Mouse (Mus musculus) MEL (cell line): ENCODE results near the gene Tmem50b. TPM values are rescaled to one million over a fixed set of nuclear protein-coding genes. Genes with fewer than 3 reads are reported as not detected.

Experiments used
- DNase-seq: peaks from one replicate; pipeline ENCODE4 v3.0.0; 2011; ENCODE audit warnings: low read depth, low spot score
- H3K27ac ChIP-seq: 2 replicates; pipeline ENCODE4 v1.5.1; 2012; ENCODE audit warnings: low read depth, mild to moderate bottlenecking, control low read depth, low read length, moderate library complexity; ENCODE audit not compliant: control insufficient read depth
- H3K27me3 ChIP-seq, 2 experiments: fragments of 150-350 bp in 1 of 2; sonication (generic) in 1 of 2; 2 replicates each; pipeline ENCODE4 v1.6.1; 2012; ENCODE audit warnings: low read length in 2 of 2, mild to moderate bottlenecking in 2 of 2, improper control_type of control experiment in 1 of 2, moderate library complexity in 1 of 2; ENCODE audit not compliant: insufficient read depth in 2 of 2, control insufficient read depth in 1 of 2
- H3K36me3 ChIP-seq, 2 experiments: 2 replicates each; pipeline ENCODE4 v1.6.1; 2012 to 2014; ENCODE audit warnings: low read length in 2 of 2, improper control_type of control experiment in 1 of 2, inconsistent platforms in 1 of 2, mild to moderate bottlenecking in 1 of 2; ENCODE audit not compliant: insufficient read depth in 2 of 2, control insufficient read depth in 1 of 2
- H3K4me1 ChIP-seq, 2 experiments: fragments of 150-350 bp in 1 of 2; sonication (generic) in 1 of 2; 2 replicates each; pipeline ENCODE4 v1.6.1; 2012; ENCODE audit warnings: low read length in 2 of 2, improper control_type of control experiment in 1 of 2, mild to moderate bottlenecking in 1 of 2; ENCODE audit not compliant: insufficient read depth in 2 of 2, control insufficient read depth in 1 of 2
- H3K4me3 ChIP-seq, 2 experiments: fragments of 150-350 bp in 1 of 2; sonication (generic) in 1 of 2; 2 replicates each; pipeline ENCODE4 v1.5.1; 2012; ENCODE audit warnings: low read depth in 2 of 2, low read length in 2 of 2, mild to moderate bottlenecking in 2 of 2, moderate library complexity in 2 of 2, control low read depth in 1 of 2, improper control_type of control experiment in 1 of 2; ENCODE audit not compliant: control insufficient read depth in 1 of 2, insufficient read depth in 1 of 2
- H3K79me2 ChIP-seq: 2 replicates; pipeline ENCODE4 v1.6.1; 2012; ENCODE audit warnings: mild to moderate bottlenecking, low read length, moderate library complexity; ENCODE audit not compliant: control insufficient read depth, poor library complexity, insufficient read depth
- H3K9ac ChIP-seq: 2 replicates; pipeline ENCODE4 v1.6.1; 2012; ENCODE audit warnings: low read depth, mild to moderate bottlenecking, control low read depth, low read length, moderate library complexity; ENCODE audit not compliant: control insufficient read depth, poor library complexity, severe bottlenecking
- H3K9me3 ChIP-seq: fragments of 150-350 bp; sonication (generic); replicated peaks from 2 replicates; pipeline ENCODE4 v1.6.1; 2012; ENCODE audit warnings: mild to moderate bottlenecking, low read length, improper control_type of control experiment, moderate library complexity; ENCODE audit not compliant: insufficient read depth
- CHD2 ChIP-seq: IDR thresholded peaks from 2 replicates; pipeline ENCODE4 v1.6.1; 2011; ENCODE audit warnings: low read length, improper control_type of control experiment
- EP300 ChIP-seq, 2 experiments: IDR thresholded peaks; 2 replicates each; pipeline ENCODE4 v1.6.1; 2011; ENCODE audit warnings: improper control_type of control experiment in 2 of 2, low read length in 2 of 2, low read depth in 1 of 2, mild to moderate bottlenecking in 1 of 2
- ETS1 ChIP-seq: IDR thresholded peaks from 2 replicates; pipeline ENCODE4 v1.6.1; 2012; ENCODE audit warnings: low read depth, mild to moderate bottlenecking, inconsistent platforms, low read length, improper control_type of control experiment, moderate library complexity
- GABPA ChIP-seq: IDR thresholded peaks from 2 replicates; pipeline ENCODE4 v1.6.1; 2012; ENCODE audit warnings: low read depth, mild to moderate bottlenecking, inconsistent platforms, low read length, improper control_type of control experiment, moderate library complexity
- HCFC1 ChIP-seq: IDR thresholded peaks from 2 replicates; pipeline ENCODE4 v1.6.1; 2012; ENCODE audit warnings: low read depth, mild to moderate bottlenecking, inconsistent platforms, low read length, improper control_type of control experiment, moderate library complexity
- JUND ChIP-seq: IDR thresholded peaks from 2 replicates; pipeline ENCODE4 v1.6.1; 2011; ENCODE audit warnings: low read depth, mild to moderate bottlenecking, improper control_type of control experiment, low read length
- KAT2A ChIP-seq: conservative IDR thresholded peaks from 2 replicates; pipeline ENCODE4 v1.6.1; 2012; ENCODE audit warnings: low read depth, low read length, improper control_type of control experiment, inconsistent platforms
- MAFK ChIP-seq: IDR thresholded peaks from 2 replicates; pipeline ENCODE4 v1.6.1; 2011; ENCODE audit warnings: low read depth, mild to moderate bottlenecking, low read length, improper control_type of control experiment, borderline replicate concordance
- MAZ ChIP-seq: IDR thresholded peaks from 2 replicates; pipeline ENCODE4 v1.6.1; 2012; ENCODE audit warnings: low read depth, mild to moderate bottlenecking, inconsistent platforms, low read length, improper control_type of control experiment
- MEF2A ChIP-seq: IDR thresholded peaks from 2 replicates; pipeline ENCODE4 v1.6.1; 2014; ENCODE audit warnings: low read depth, mild to moderate bottlenecking, inconsistent platforms, low read length, improper control_type of control experiment; ENCODE audit not compliant: poor library complexity, insufficient replicate concordance, severe bottlenecking; ENCODE audit errors: extremely low read depth
- MYB ChIP-seq: IDR thresholded peaks from 2 replicates; pipeline ENCODE4 v1.6.1; 2011; ENCODE audit warnings: mild to moderate bottlenecking, low read depth, low read length, improper control_type of control experiment
- MYC ChIP-seq: IDR thresholded peaks from 2 replicates; pipeline ENCODE4 v1.6.1; 2011; ENCODE audit warnings: low read depth, mild to moderate bottlenecking, low read length, improper control_type of control experiment, moderate library complexity
- POLR2A ChIP-seq, 2 experiments: IDR thresholded peaks; 2 replicates each; pipeline ENCODE4 v1.6.1; 2011 to 2012; ENCODE audit warnings: low read length in 2 of 2, mild to moderate bottlenecking in 2 of 2, control low read depth in 1 of 2, improper control_type of control experiment in 1 of 2, low read depth in 1 of 2, moderate library complexity in 1 of 2; ENCODE audit not compliant: control insufficient read depth in 1 of 2, insufficient read depth in 1 of 2, poor library complexity in 1 of 2
- POLR2AphosphoS2 ChIP-seq: IDR thresholded peaks from 2 replicates; pipeline ENCODE4 v1.6.1; 2011; ENCODE audit warnings: low read length, improper control_type of control experiment
- POLR2AphosphoS5 ChIP-seq: IDR thresholded peaks from 2 replicates; pipeline ENCODE4 v1.6.1; 2012; ENCODE audit warnings: low read depth, borderline replicate concordance, mild to moderate bottlenecking, inconsistent platforms, low read length, moderate library complexity, mixed read lengths
- RAD21 ChIP-seq: IDR thresholded peaks from 2 replicates; pipeline ENCODE4 v1.6.1; 2011; ENCODE audit warnings: mild to moderate bottlenecking, low read depth, low read length, improper control_type of control experiment
- RCOR1 ChIP-seq: IDR thresholded peaks from 2 replicates; pipeline ENCODE4 v1.6.1; 2012; ENCODE audit warnings: low read depth, mild to moderate bottlenecking, inconsistent platforms, low read length, improper control_type of control experiment
- SIN3A ChIP-seq: IDR thresholded peaks from 2 replicates; pipeline ENCODE4 v1.6.1; 2012; ENCODE audit warnings: low read length, improper control_type of control experiment, inconsistent platforms
- SMC3 ChIP-seq: IDR thresholded peaks from 2 replicates; pipeline ENCODE4 v1.6.1; 2011; ENCODE audit warnings: low read depth, low read length, improper control_type of control experiment
- USF1 ChIP-seq: IDR thresholded peaks from 2 replicates; pipeline ENCODE4 v1.6.1; 2014; ENCODE audit warnings: low read depth, mild to moderate bottlenecking, inconsistent platforms, low read length, improper control_type of control experiment, moderate library complexity
- ZKSCAN1 ChIP-seq: IDR thresholded peaks from 2 replicates; pipeline ENCODE4 v1.6.1; 2012; ENCODE audit warnings: low read depth, mild to moderate bottlenecking, inconsistent platforms, low read length, improper control_type of control experiment, moderate library complexity
- ZMIZ1 ChIP-seq: IDR thresholded peaks from 2 replicates; pipeline ENCODE4 v1.6.1; 2012; ENCODE audit warnings: low read depth, mild to moderate bottlenecking, inconsistent platforms, low read length, improper control_type of control experiment, moderate library complexity
- polyA plus RNA-seq, 2 experiments: library from polyadenylated mRNA; stranded (reverse) in 1 of 2; unstranded in 1 of 2; fragments of >175 nt in 1 of 2; fragments of >200 nt in 1 of 2; gene quantifications; 2 replicates each; pipeline versions ENCODE4 v1.2.1 to v1.2.4; 2012; ENCODE audit warnings: low replicate concordance in 2 of 2, low read depth in 1 of 2; ENCODE audit not compliant: insufficient read length in 2 of 2, insufficient read depth in 1 of 2, missing spikeins in 1 of 2
- total RNA-seq: library from RNA; depleted of rRNA; stranded (reverse); fragments of 300-350 nt; gene quantifications from 2 replicates; pipeline ENCODE4 v1.2.3, GENCODE M21; 2012

Gene Tmem50b
- total and polyA plus RNA-seq, 3 experiments: 2.9 to 9.5 TPM; not detected in 1

DNA sequence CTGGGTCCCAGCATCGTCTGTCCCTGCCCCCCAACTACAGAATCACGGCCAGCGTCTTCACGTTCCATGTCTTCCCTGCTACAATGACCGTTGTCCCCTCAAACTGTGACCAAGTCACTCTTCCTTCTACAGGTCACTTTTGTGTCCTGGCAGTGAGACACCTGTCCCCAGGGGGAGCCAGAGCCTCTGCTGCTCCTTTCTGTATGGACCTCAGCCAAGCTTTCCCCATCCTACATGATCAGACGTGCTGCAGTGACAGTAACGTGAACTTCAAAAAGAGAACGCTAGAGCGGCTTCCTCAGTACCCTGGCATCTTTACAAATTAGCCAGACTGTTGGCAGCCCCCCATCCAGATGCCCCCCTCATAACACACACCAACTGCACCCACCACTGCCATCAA, 69.0 kb downstream of the Tmem50b start:
- no peaks in the 10 kb centered on the region for H3K27me3 ChIP-seq
- no peak for DNase-seq
- TF ChIP-seq RAD21 (peak; percentile 2; the same call in 1 of the 2 replicates), MAZ (no peak), SMC3 (peak; percentile 14), ZMIZ1 (no peak)
- H3K4me1 ChIP-seq: peaks cover 4 to 14% of the 10 kb centered on the region in 2 experiments
- H3K27ac ChIP-seq: no peak overlapping the region
- no peaks in the 10 kb centered on the region for H3K9me3 ChIP-seq
- H3K36me3 ChIP-seq: peaks cover 0 to 10% of the 10 kb centered on the region in 2 experiments; a peak in 2 of 4 replicates
- H3K9ac ChIP-seq: no peak overlapping the region
- H3K4me3 ChIP-seq: no peak overlapping the region
- H3K79me2 ChIP-seq: no peaks in the 10 kb centered on the region

DNA sequence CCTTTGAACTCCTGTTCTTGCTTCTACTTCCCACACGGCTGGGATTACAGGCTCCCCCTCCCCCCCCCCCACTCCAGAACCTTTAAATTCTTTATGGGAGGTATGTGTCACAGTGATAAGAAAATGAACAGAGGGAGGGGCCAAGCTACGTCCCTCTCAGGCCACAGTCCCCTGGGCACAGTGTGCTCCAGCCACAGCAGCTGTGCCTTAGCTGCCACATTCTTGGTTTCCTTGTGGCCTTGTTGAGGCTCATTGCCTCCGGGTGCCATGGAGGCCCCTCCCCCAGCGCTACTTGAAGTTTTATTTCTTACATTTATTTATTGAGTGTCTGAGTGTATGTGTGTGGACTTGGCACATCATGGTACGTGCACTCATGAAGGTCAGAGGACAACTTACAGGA, 70.1 kb downstream of the Tmem50b start:
- Histone ChIP-seq H3K9ac (no peak overlapping the region), H3K27ac (no peak overlapping the region), H3K27me3 (no peaks in the 10 kb centered on the region), H3K79me2 (no peaks in the 10 kb centered on the region), H3K9me3 (no peaks in the 10 kb centered on the region), H3K4me3 (no peak overlapping the region), H3K36me3 (peaks cover 0 to 8% of the 10 kb centered on the region in 2 experiments; a peak in 2 of 4 replicates), H3K4me1 (peaks cover 3 to 11% of the 10 kb centered on the region in 2 experiments)
- DNase-seq: no peak
- TF ChIP-seq KAT2A (no peak), ETS1 (no peak), MYC (no peak), MAZ (no peak), USF1 (no peak), POLR2AphosphoS2 (no peak), ZKSCAN1 (no peak), GABPA (no peak), SMC3 (no peak), RAD21 (no peak), MAFK (no peak), MYB (no peak), EP300 (IDR thresholded peaks at IDR 0.05; ENCODE audit: low read depth in 1 of 2, low read length in 2 of 2) (no peak)

DNA sequence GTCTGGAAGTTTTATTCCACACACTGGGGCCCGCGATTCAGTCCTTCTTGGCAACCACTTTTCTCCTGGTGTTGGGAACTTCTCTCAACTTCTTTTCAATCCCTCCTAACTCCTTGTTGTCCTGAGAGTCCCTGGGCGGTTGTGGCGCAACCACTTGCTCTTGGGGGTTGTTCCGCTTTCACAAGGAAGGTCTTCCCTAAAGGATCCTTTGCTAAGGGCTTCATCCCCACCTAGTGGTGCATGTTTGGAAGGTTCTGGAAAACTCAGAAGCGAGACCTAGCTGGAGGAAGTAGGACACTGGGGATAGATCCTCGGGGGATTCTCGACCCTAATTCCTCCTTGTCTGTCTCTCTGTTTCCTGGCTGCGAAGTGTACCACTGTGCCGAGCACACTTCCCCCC, 70.5 kb downstream of the Tmem50b start:
- no peaks in the 10 kb centered on the region for H3K27me3 ChIP-seq
- peaks cover 0 to 11% of the 10 kb centered on the region in 2 experiments; a peak in 2 of 4 replicates for H3K4me1 ChIP-seq
- H3K9ac ChIP-seq: no peak overlapping the region
- no peak overlapping the region for H3K4me3 ChIP-seq
- H3K9me3 ChIP-seq: no peaks in the 10 kb centered on the region
- no peak for TF ChIP-seq HCFC1
- no peak for TF ChIP-seq ZKSCAN1
- no peak for TF ChIP-seq MAZ
- TF ChIP-seq POLR2AphosphoS2: no peak
- no peak for TF ChIP-seq MAFK
- TF ChIP-seq SIN3A: no peak
- no peak for TF ChIP-seq USF1
- TF ChIP-seq CHD2: no peak
- TF ChIP-seq MEF2A: no peak
- TF ChIP-seq SMC3: no peak
- TF ChIP-seq ETS1: no peak
- TF ChIP-seq JUND: no peak
- no peak for TF ChIP-seq RCOR1
- TF ChIP-seq POLR2AphosphoS5: no peak
- no peak for TF ChIP-seq POLR2A (IDR thresholded peaks at IDR 0.05; ENCODE audit: control insufficient read depth in 1 of 2, insufficient read depth in 1 of 2, low read depth in 1 of 2, low read length in 2 of 2, poor library complexity in 1 of 2)
- no peak for TF ChIP-seq MYC
- TF ChIP-seq ZMIZ1: no peak
- peaks cover 0 to 6% of the 10 kb centered on the region in 2 experiments; a peak in 2 of 4 replicates for H3K36me3 ChIP-seq
- H3K79me2 ChIP-seq: no peaks in the 10 kb centered on the region
- H3K27ac ChIP-seq: no peak overlapping the region
- no peak for DNase-seq
